Mouse (Mus musculus): ENCODE results near the gene Tm4sf5. TPM values are rescaled to one million over a fixed set of nuclear protein-coding genes. Genes with fewer than 3 reads are reported as not detected.
A peak's percentile ranks its signal among the peaks of the same experiment; 100 is the strongest.

Tm4sf5 gene
- polyA plus RNA-seq, 1 experiment, result 8.0 TPM

- no peak for DNase-seq
- Histone ChIP-seq H3K36me3 (ENCODE audit: control insufficient read depth, insufficient read depth, low read length) (no peaks in the 10 kb centered on the region), H3K27ac (ENCODE audit: control insufficient read depth, insufficient read depth, low read length) (no peak overlapping the region; the same call in 1 of the 2 replicates)
These were observed 15.9 kb upstream of the Tm4sf5 start for GRCm38 (mm10) chr11:70489138-70489537.

DNA sequence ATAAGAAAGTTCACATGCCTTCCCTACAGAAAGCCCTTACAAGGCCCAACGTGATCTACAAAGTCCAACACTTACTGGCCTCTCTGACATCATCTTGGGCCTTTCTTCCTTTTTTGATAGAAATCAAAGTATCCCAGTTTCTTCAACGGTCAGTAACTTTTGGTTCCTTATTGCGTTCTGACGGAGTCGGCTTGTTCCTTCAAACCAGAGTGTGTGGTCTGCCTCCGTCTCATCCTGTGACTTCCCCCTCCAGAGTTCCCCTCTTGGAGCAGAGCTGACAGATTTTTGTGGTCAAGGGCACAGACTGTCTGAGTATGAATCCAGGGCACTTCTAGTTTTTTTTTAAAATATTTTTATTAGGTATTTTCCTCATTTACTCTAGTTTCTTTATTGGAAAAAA, 15.4 kb upstream of the Tm4sf5 start:
- no peak for TF ChIP-seq CTCF (IDR thresholded peaks at IDR 0.05; ENCODE audit: borderline replicate concordance, control insufficient read depth, extremely low read depth, insufficient read depth, low read length, poor library complexity)
- TF ChIP-seq POLR2A (IDR thresholded peaks at IDR 0.05; ENCODE audit: control insufficient read depth, extremely low read depth, insufficient read depth, low read length, poor library complexity), result no peak
- WGBS, result 17% methylated on average over 6 of the region's 6 CpGs
- no peaks in the 10 kb centered on the region for H3K4me1 ChIP-seq (replicated peaks; ENCODE audit: control insufficient read depth, insufficient read depth, low read length)
- no peak for DNase-seq
- no peak overlapping the region for H3K4me3 ChIP-seq (ENCODE audit: control insufficient read depth, insufficient read depth, low read length)
- H3K27me3 ChIP-seq (ENCODE audit: control insufficient read depth, insufficient read depth, low read length), result no peaks in the 10 kb centered on the region
- no peaks in the 10 kb centered on the region for H3K36me3 ChIP-seq (ENCODE audit: control insufficient read depth, insufficient read depth, low read length)
- H3K27ac ChIP-seq (ENCODE audit: control insufficient read depth, insufficient read depth, low read length), result no peak overlapping the region

More at GRCm38 (mm10) chr11:70489138-70489537, 15.9 kb upstream of the Tm4sf5 start:
- no peak for TF ChIP-seq POLR2A (IDR thresholded peaks at IDR 0.05; ENCODE audit: control insufficient read depth, extremely low read depth, insufficient read depth, low read length, poor library complexity)
- no peak for TF ChIP-seq CTCF (IDR thresholded peaks at IDR 0.05; ENCODE audit: borderline replicate concordance, control insufficient read depth, extremely low read depth, insufficient read depth, low read length, poor library complexity)
- Histone ChIP-seq H3K4me1 (replicated peaks; ENCODE audit: control insufficient read depth, insufficient read depth, low read length) (no peaks in the 10 kb centered on the region), H3K4me3 (ENCODE audit: control insufficient read depth, insufficient read depth, low read length) (no peak overlapping the region), H3K27me3 (ENCODE audit: control insufficient read depth, insufficient read depth, low read length) (no peaks in the 10 kb centered on the region)
- 84% methylated on average over 3 of the region's 3 CpGs for WGBS

GRCm38 (mm10) chr11:70499566-70500475, 5.2 kb upstream of the Tm4sf5 start:
- no peak for DNase-seq
- TF ChIP-seq POLR2A (IDR thresholded peaks at IDR 0.05; ENCODE audit: control insufficient read depth, extremely low read depth, insufficient read depth, low read length, poor library complexity) (no peak), CTCF (IDR thresholded peaks at IDR 0.05; ENCODE audit: borderline replicate concordance, control insufficient read depth, extremely low read depth, insufficient read depth, low read length, poor library complexity) (no peak)
- Histone ChIP-seq H3K4me1 (replicated peaks; ENCODE audit: control insufficient read depth, insufficient read depth, low read length) (peaks cover under 1% of the 10 kb centered on the region; the same call in 1 of the 2 replicates), H3K27ac (ENCODE audit: control insufficient read depth, insufficient read depth, low read length) (no peak overlapping the region), H3K4me3 (ENCODE audit: control insufficient read depth, insufficient read depth, low read length) (no peak overlapping the region), H3K36me3 (ENCODE audit: control insufficient read depth, insufficient read depth, low read length) (no peaks in the 10 kb centered on the region), H3K27me3 (ENCODE audit: control insufficient read depth, insufficient read depth, low read length) (no peaks in the 10 kb centered on the region)
- 75% methylated on average over 14 of the region's 14 CpGs for WGBS

GRCm38 (mm10) chr11:70500476-70500812, 4.6 kb upstream of the Tm4sf5 start:
- Histone ChIP-seq H3K27ac (ENCODE audit: control insufficient read depth, insufficient read depth, low read length) (no peak overlapping the region), H3K4me3 (ENCODE audit: control insufficient read depth, insufficient read depth, low read length) (no peak overlapping the region), H3K4me1 (replicated peaks; ENCODE audit: control insufficient read depth, insufficient read depth, low read length) (peaks cover 6% of the 10 kb centered on the region), H3K27me3 (ENCODE audit: control insufficient read depth, insufficient read depth, low read length) (no peaks in the 10 kb centered on the region), H3K36me3 (ENCODE audit: control insufficient read depth, insufficient read depth, low read length) (no peaks in the 10 kb centered on the region)
- 96% methylated on average over 1 of the region's 1 CpGs for WGBS
- no peak for TF ChIP-seq POLR2A (IDR thresholded peaks at IDR 0.05; ENCODE audit: control insufficient read depth, extremely low read depth, insufficient read depth, low read length, poor library complexity)
- TF ChIP-seq CTCF (IDR thresholded peaks at IDR 0.05; ENCODE audit: borderline replicate concordance, control insufficient read depth, extremely low read depth, insufficient read depth, low read length, poor library complexity), result no peak
- DNase-seq, result no peak

- Histone ChIP-seq H3K27me3 (ENCODE audit: control insufficient read depth, insufficient read depth, low read length) (no peaks in the 10 kb centered on the region), H3K4me1 (replicated peaks; ENCODE audit: control insufficient read depth, insufficient read depth, low read length) (peaks cover 8% of the 10 kb centered on the region), H3K4me3 (ENCODE audit: control insufficient read depth, insufficient read depth, low read length) (no peak overlapping the region), H3K27ac (ENCODE audit: control insufficient read depth, insufficient read depth, low read length) (no peak overlapping the region), H3K36me3 (ENCODE audit: control insufficient read depth, insufficient read depth, low read length) (no peaks in the 10 kb centered on the region)
- WGBS, result 91% methylated on average over 3 of the region's 3 CpGs
- DNase-seq, result no peak
- no peak for TF ChIP-seq POLR2A (IDR thresholded peaks at IDR 0.05; ENCODE audit: control insufficient read depth, extremely low read depth, insufficient read depth, low read length, poor library complexity)
- no peak for TF ChIP-seq CTCF (IDR thresholded peaks at IDR 0.05; ENCODE audit: borderline replicate concordance, control insufficient read depth, extremely low read depth, insufficient read depth, low read length, poor library complexity)
These were observed 3.0 kb upstream of the Tm4sf5 start for GRCm38 (mm10) chr11:70502018-70502417.

DNA sequence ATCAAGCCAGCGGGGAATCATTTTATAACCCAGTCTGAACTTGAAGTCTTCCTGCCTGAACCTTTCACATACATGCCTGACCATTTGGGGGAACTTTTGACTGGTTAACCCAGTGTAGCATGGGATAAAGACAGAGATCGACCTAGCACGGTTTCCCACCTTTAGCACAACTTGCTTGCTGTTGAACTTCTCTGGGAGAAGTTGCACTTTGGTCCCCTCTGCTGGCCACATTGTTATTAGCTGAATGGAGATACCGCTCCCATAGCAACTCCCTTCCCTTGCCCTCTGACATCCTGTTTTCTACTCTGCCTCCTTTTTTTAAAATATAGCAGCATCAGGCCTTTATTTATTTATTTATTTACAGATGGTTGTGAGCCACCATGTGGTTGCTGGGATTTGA, 1.3 kb downstream of the Tm4sf5 start:
- TF ChIP-seq CTCF (IDR thresholded peaks at IDR 0.05; ENCODE audit: borderline replicate concordance, control insufficient read depth, extremely low read depth, insufficient read depth, low read length, poor library complexity) (no peak), POLR2A (IDR thresholded peaks at IDR 0.05; ENCODE audit: control insufficient read depth, extremely low read depth, insufficient read depth, low read length, poor library complexity) (no peak)
- Histone ChIP-seq H3K36me3 (ENCODE audit: control insufficient read depth, insufficient read depth, low read length) (no peaks in the 10 kb centered on the region), H3K27me3 (ENCODE audit: control insufficient read depth, insufficient read depth, low read length) (no peaks in the 10 kb centered on the region), H3K4me3 (ENCODE audit: control insufficient read depth, insufficient read depth, low read length) (no peak overlapping the region), H3K27ac (ENCODE audit: control insufficient read depth, insufficient read depth, low read length) (peak overlapping the region; percentile 32; the same call in 1 of the 2 replicates), H3K4me1 (replicated peaks; ENCODE audit: control insufficient read depth, insufficient read depth, low read length) (peaks cover 17% of the 10 kb centered on the region)
- DNase-seq, result peak; percentile 90
- 23% methylated on average over 4 of the region's 4 CpGs for WGBS

Measured in thymus, adult 2 months (tissue).